Mouse (Mus musculus): ENCODE results near the gene Sdsl.

- no peak for TF ChIP-seq CTCF (conservative IDR thresholded peaks at IDR 0.05; ENCODE audit: insufficient read depth, insufficient read length, low read depth, low read length)
- TF ChIP-seq POLR2A (IDR thresholded peaks at IDR 0.05; ENCODE audit: low read depth, low read length): no peak
These were observed 48.6 kb downstream of the Sdsl start for GRCm38 (mm10) chr5:120424039-120424438.

Measured in kidney, adult 2 months (tissue).